Mouse (Mus musculus) limb, embryonic 14.5 days (tissue): Measurements from ENCODE around the gene Ptf1a. TPM values are rescaled to one million over a fixed set of nuclear protein-coding genes. Genes with fewer than 3 reads are reported as not detected.
A peak's percentile ranks its signal among the peaks of the same experiment; 100 is the strongest.

Source experiments
- ATAC-seq: fragments of 200-750 bp; cut with Nextera tagmentation; 2 replicates; pipeline ENCODE4 v1.8.0; 2017; ENCODE audit warnings: low read depth, moderate number of reproducible peaks, moderate TSS enrichment; ENCODE audit not compliant: low FRiP score
- DNase-seq: peaks from one replicate; pipeline ENCODE4 v3.0.0-alpha.2; 2015; ENCODE audit warnings: low spot score
- H3K27ac ChIP-seq: fragments of 300-500 bp; sonication (generic); replicated peaks from 2 replicates; pipeline ENCODE4 v1.5.1; 2014; ENCODE audit warnings: low read depth, mild to moderate bottlenecking, low read length, moderate library complexity, mixed read lengths
- H3K27me3 ChIP-seq: fragments of 300-500 bp; sonication (generic); 2 replicates; pipeline ENCODE4 v1.6.1; 2014; ENCODE audit warnings: low read length, mixed read lengths; ENCODE audit not compliant: control insufficient read depth, insufficient read depth
- H3K36me3 ChIP-seq: fragments of 300-500 bp; sonication (generic); 2 replicates; pipeline ENCODE4 v1.6.1; 2014; ENCODE audit warnings: mild to moderate bottlenecking, low read length, moderate library complexity, mixed read lengths; ENCODE audit not compliant: control insufficient read depth, insufficient read depth
- H3K4me1 ChIP-seq: fragments of 300-500 bp; sonication (generic); 2 replicates; pipeline ENCODE4 v1.6.1; 2014; ENCODE audit warnings: antibody characterized with exemption, low read length, mixed read lengths; ENCODE audit not compliant: control insufficient read depth, insufficient read depth
- H3K4me2 ChIP-seq: fragments of 300-500 bp; sonication (generic); replicated peaks from 2 replicates; pipeline ENCODE4 v1.6.1; 2014; ENCODE audit warnings: low read depth, mild to moderate bottlenecking, low read length, moderate library complexity; ENCODE audit not compliant: severe bottlenecking
- H3K4me3 ChIP-seq: fragments of 300-500 bp; sonication (generic); replicated peaks from 2 replicates; pipeline ENCODE4 v1.5.1; 2014; ENCODE audit warnings: low read length
- H3K9ac ChIP-seq: fragments of 300-500 bp; sonication (generic); 2 replicates; pipeline ENCODE4 v1.6.1; 2014; ENCODE audit warnings: mild to moderate bottlenecking, low read depth, low read length, moderate library complexity; ENCODE audit not compliant: severe bottlenecking
- H3K9me3 ChIP-seq: fragments of 300-500 bp; sonication (generic); 2 replicates; pipeline ENCODE4 v1.6.1; 2016; ENCODE audit warnings: low read length; ENCODE audit not compliant: control insufficient read depth
- POLR2A ChIP-seq: fragments of 200-500 bp; IDR thresholded peaks from 2 replicates; pipeline ENCODE4 v1.8.0; 2012; ENCODE audit warnings: inconsistent platforms, mild to moderate bottlenecking, moderate library complexity, borderline replicate concordance; ENCODE audit not compliant: insufficient read depth, insufficient read length; ENCODE audit errors: extremely low read depth
- WGBS: fragments of 180-500 bp; shearing (Covaris S2); extraction: QIAGEN DNeasy Blood & Tissue Kit; methylation state at CpG from one replicate; pipeline ENCODE4 v1.1.7; 2014; 5-methylcytosine and 5-hydroxymethylcytosine counted together
- polyA plus RNA-seq, 2 experiments: library from polyadenylated mRNA; depleted of rRNA in 1 of 2; stranded (reverse) in 1 of 2; unstranded in 1 of 2; fragments of >200 nt; fragmentation: Nextera tagmentation in 1 of 2; extraction: Ambion mirVana in 1 of 2; gene quantifications; 2 replicates each; pipeline versions ENCODE4 v1.2.1 to v1.2.3; 2012 to 2014

The Ptf1a gene
- polyA plus RNA-seq, 2 experiments = 0.04 TPM; not detected in 1

GRCm38 (mm10) chr2:19416066-19416465, 29.4 kb upstream of the Ptf1a start:
- Histone ChIP-seq H3K27me3 (no peaks in the 10 kb centered on the region), H3K4me3 (no peak overlapping the region), H3K4me1 (no peaks in the 10 kb centered on the region), H3K4me2 (no peak overlapping the region), H3K9ac (no peak overlapping the region), H3K36me3 (no peaks in the 10 kb centered on the region), H3K9me3 (no peaks in the 10 kb centered on the region), H3K27ac (no peak overlapping the region)
- 69% methylated on average over 6 of the region's 6 CpGs for WGBS
- DNase-seq (no peak), ATAC-seq (no peak)
- no peak for TF ChIP-seq POLR2A

- ATAC-seq (no peak), DNase-seq (no peak)
These were observed 25.6 kb upstream of the Ptf1a start for GRCm38 (mm10) chr2:19419686-19420345.

GRCm38 (mm10) chr2:19422226-19422625, 23.2 kb upstream of the Ptf1a start:
- no peak for ATAC-seq
- 0 out of 2 replicates have a peak, but pooled peaks cover 4% of the 10 kb centered on the region for H3K27me3 ChIP-seq

More at GRCm38 (mm10) chr2:19419686-19420345, 25.6 kb upstream of the Ptf1a start:
- H3K4me1 ChIP-seq = no peaks in the 10 kb centered on the region
- H3K4me3 ChIP-seq = no peak overlapping the region
- no peaks in the 10 kb centered on the region for H3K36me3 ChIP-seq
- H3K27ac ChIP-seq = no peak overlapping the region
- WGBS = 57% methylated on average over 1 of the region's 1 CpGs
- no peak overlapping the region for H3K4me2 ChIP-seq
- H3K9me3 ChIP-seq = no peaks in the 10 kb centered on the region
- no peak for TF ChIP-seq POLR2A
- H3K27me3 ChIP-seq = no peaks in the 10 kb centered on the region
- no peak overlapping the region for H3K9ac ChIP-seq

GRCm38 (mm10) chr2:19423086-19423485, 22.4 kb upstream of the Ptf1a start:
- 0 out of 2 replicates have a peak, but pooled peaks cover 4% of the 10 kb centered on the region for H3K27me3 ChIP-seq
- ATAC-seq (no peak), DNase-seq (no peak)

More at GRCm38 (mm10) chr2:19422226-19422625, 23.2 kb upstream of the Ptf1a start:
- Histone ChIP-seq H3K4me3 (no peak overlapping the region), H3K9me3 (no peaks in the 10 kb centered on the region), H3K4me1 (no peaks in the 10 kb centered on the region), H3K27ac (no peak overlapping the region), H3K36me3 (no peaks in the 10 kb centered on the region), H3K4me2 (no peak overlapping the region), H3K9ac (no peak overlapping the region)
- no peak for DNase-seq
- TF ChIP-seq POLR2A = no peak

GRCm38 (mm10) chr2:19429031-19429430, 16.4 kb upstream of the Ptf1a start:
- ATAC-seq = no peak
- Histone ChIP-seq H3K9me3 (no peaks in the 10 kb centered on the region), H3K4me3 (no peak overlapping the region), H3K4me2 (no peak overlapping the region), H3K36me3 (no peaks in the 10 kb centered on the region), H3K27ac (no peak overlapping the region), H3K27me3 (peaks cover 59% of the 10 kb centered on the region), H3K9ac (no peak overlapping the region), H3K4me1 (no peaks in the 10 kb centered on the region)
- WGBS = 2% methylated on average over 10 of the region's 10 CpGs
- peak; percentile 88 for DNase-seq
- TF ChIP-seq POLR2A = no peak

More at GRCm38 (mm10) chr2:19423086-19423485, 22.4 kb upstream of the Ptf1a start:
- Histone ChIP-seq H3K4me2 (no peak overlapping the region), H3K4me3 (no peak overlapping the region), H3K4me1 (no peaks in the 10 kb centered on the region), H3K27ac (no peak overlapping the region), H3K9ac (no peak overlapping the region), H3K36me3 (no peaks in the 10 kb centered on the region), H3K9me3 (no peaks in the 10 kb centered on the region)
- TF ChIP-seq POLR2A = no peak
- 75% methylated on average over 6 of the region's 6 CpGs for WGBS
